Mouse (Mus musculus): ENCODE measurements around the gene Adamts5. TPM values are rescaled to one million over a fixed set of nuclear protein-coding genes. Genes with fewer than 3 reads are reported as not detected.

Adamts5 gene
- 1.3 and 1.5 TPM in 2 replicates for polyA plus RNA-seq (2015; fragmentation: Nextera tagmentation; extraction: Ambion mirVana)

GRCm38 (mm10) chr16:85901581-85901910 lies at the start of gene Adamts5:
Adamts5 (minus strand) TSS chr16:85901828.

Other genes starting within 250 kb of the Adamts5 start
- gene Adamts1, start 98.7 kb downstream of the Adamts5 start, polyA plus RNA-seq (2015; fragmentation: Nextera tagmentation; extraction: Ambion mirVana), result 4.9 and 5.4 TPM in 2 replicates

All from spleen, postnatal 0 days (tissue).